Mouse (Mus musculus): ENCODE data around the gene Fgg. TPM values are rescaled to one million over a fixed set of nuclear protein-coding genes. Genes with fewer than 3 reads are reported as not detected.
A peak's percentile ranks its signal among the peaks of the same experiment; 100 is the strongest.

The Fgg gene
- polyA plus RNA-seq, 1 experiment from 2014 or later, result not detected

DNA sequence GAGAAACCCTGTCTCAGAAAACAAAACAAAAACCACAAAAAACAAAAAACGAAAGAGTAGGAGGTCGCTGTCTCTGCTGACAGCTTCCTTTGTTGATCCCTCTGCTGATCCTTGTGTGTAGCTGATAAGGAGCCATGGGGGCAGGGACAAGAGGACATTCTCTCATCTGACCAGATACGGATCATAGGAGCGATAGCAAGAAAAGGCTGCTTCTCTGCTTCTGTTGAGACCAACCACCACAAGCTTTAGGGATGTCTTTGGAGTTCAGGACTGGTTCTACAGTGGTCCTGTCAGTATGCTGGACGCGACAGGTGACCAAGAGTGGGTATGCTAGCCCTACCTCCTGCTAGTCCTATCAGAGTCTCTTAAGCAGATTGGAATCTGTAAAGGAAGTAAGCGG is 45.6 kb downstream of the Fgg start:
- Histone ChIP-seq H3K27ac (replicated peaks; ENCODE audit: low read depth, low read length) (no peak overlapping the region), H3K4me3 (replicated peaks; ENCODE audit: low read depth, low read length) (no peak overlapping the region), H3K4me1 (ENCODE audit: control insufficient read depth, insufficient read depth, low read length) (peaks cover 6% of the 10 kb centered on the region), H3K36me3 (ENCODE audit: control insufficient read depth, insufficient read depth, low read length) (peaks cover 9% of the 10 kb centered on the region), H3K4me2 (ENCODE audit: low read length) (no peak overlapping the region), H3K27me3 (ENCODE audit: control insufficient read depth, insufficient read depth, low read length) (no peaks in the 10 kb centered on the region), H3K9me3 (ENCODE audit: control insufficient read depth, low read length) (no peaks in the 10 kb centered on the region), H3K9ac (replicated peaks; ENCODE audit: low read length) (no peak overlapping the region)
- no peak for ATAC-seq (ENCODE audit: low FRiP score, low TSS enrichment)
- WGBS, result 91% methylated on average over 7 of the region's 7 CpGs
- no peak for DNase-seq

DNA sequence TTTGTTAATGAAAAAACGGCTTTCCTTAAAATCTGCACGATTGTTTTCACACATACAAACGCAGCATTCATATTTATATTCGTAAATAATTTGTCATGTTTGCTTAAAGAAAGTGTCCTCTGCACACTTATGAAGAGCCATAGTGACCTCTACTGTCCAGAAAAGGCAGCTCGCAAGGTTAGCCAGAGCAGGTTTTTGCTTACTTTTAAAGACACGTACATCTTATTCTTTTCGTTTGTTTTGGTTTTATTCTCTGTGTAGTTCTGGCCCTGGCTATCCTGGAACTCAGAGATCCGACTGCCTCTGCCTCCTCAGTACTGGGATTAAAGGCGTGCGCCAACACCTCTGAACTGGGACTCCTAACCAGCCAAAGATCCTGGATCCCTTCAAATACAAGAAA is 46.2 kb downstream of the Fgg start:
- 35% methylated on average over 10 of the region's 10 CpGs for WGBS
- H3K27ac ChIP-seq (replicated peaks; ENCODE audit: low read depth, low read length), result no peak overlapping the region

DNA sequence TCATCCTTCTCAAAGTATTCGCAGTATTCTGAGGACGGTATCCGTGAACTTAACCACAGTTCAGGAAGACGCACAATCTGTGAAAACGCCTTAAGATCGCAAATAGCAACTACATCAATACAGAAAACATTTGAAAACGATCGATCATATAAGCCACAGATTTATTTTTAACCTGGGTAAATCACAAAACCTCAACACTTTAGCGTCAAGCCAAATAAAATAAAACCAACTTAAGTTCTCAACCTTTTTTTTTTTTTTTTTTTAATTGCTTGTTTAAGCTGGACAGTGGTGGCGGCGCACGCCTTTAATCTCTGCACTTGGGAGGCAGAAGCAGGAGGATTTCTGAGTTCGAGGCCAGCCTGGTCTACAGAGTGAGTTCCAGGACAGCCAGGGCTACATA is 47.2 kb downstream of the Fgg start:
- no peak for ATAC-seq (ENCODE audit: low FRiP score, low TSS enrichment)
- 40% methylated on average over 13 of the region's 13 CpGs for WGBS
- H3K27me3 ChIP-seq (ENCODE audit: control insufficient read depth, insufficient read depth, low read length), result no peaks in the 10 kb centered on the region
- peaks cover 6% of the 10 kb centered on the region for H3K4me1 ChIP-seq (ENCODE audit: control insufficient read depth, insufficient read depth, low read length)
- peak overlapping the region; percentile 85 for H3K4me3 ChIP-seq (replicated peaks; ENCODE audit: low read depth, low read length)
- peak overlapping the region; percentile 42 for H3K4me2 ChIP-seq (ENCODE audit: low read length)
- no peaks in the 10 kb centered on the region for H3K9me3 ChIP-seq (ENCODE audit: control insufficient read depth, low read length)
- peaks cover 25% of the 10 kb centered on the region for H3K36me3 ChIP-seq (ENCODE audit: control insufficient read depth, insufficient read depth, low read length)
- DNase-seq, result peak; percentile 21
- H3K27ac ChIP-seq (replicated peaks; ENCODE audit: low read depth, low read length), result no peak overlapping the region
- no peak overlapping the region for H3K9ac ChIP-seq (replicated peaks; ENCODE audit: low read length)

More for the DNA sequence above, 46.2 kb downstream of the Fgg start:
- Histone ChIP-seq H3K4me3 (replicated peaks; ENCODE audit: low read depth, low read length) (no peak overlapping the region), H3K36me3 (ENCODE audit: control insufficient read depth, insufficient read depth, low read length) (peaks cover 15% of the 10 kb centered on the region), H3K9ac (replicated peaks; ENCODE audit: low read length) (no peak overlapping the region), H3K4me2 (ENCODE audit: low read length) (no peak overlapping the region), H3K27me3 (ENCODE audit: control insufficient read depth, insufficient read depth, low read length) (no peaks in the 10 kb centered on the region), H3K9me3 (ENCODE audit: control insufficient read depth, low read length) (no peaks in the 10 kb centered on the region), H3K4me1 (ENCODE audit: control insufficient read depth, insufficient read depth, low read length) (peaks cover 6% of the 10 kb centered on the region)
- DNase-seq (peak; percentile 83), ATAC-seq (ENCODE audit: low FRiP score, low TSS enrichment) (no peak)

DNA sequence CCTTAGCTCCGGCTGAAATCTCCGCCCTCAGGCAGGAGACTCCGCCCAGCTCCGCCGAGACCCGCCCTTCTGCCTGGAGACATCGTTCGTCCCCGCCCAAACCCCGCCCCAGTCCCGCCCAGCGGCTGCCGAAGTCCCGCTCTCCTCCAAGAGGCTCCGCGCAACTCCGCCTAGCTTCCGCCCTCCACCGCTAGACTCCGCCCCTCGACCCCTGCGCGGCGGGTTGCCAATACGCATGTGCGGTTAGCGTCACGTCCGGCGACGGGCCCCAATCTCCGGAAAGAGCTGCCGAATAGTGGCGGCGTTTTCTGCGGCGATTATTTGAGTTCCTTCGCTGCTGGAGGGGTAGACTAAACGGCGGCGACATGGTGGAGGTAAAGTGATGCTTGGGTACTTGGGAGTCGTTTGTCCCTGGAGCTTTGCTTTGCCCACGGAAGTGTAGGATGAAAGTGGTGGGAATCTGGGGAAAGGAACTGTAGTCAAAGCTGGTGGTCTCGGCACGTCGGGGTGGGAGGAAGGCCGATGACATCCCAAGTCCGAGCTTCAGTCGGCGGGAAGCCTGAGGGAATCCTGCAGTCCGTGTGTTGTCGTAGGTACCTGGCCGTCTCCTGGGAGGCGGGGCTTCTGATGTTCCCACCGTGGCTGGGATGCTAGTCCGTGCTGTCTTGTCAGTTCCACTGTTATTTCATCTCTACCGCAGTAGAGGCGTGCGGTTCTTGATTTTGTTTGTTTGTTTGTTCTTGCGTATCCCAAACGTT is 47.9 kb downstream of the Fgg start, which contains the start of gene Plrg1:
Plrg1 (plus strand) TSS at position 242 of the 758 bp plus-strand sequence.
- H3K4me2 ChIP-seq (ENCODE audit: low read length), result peak within 1 kb of the TSS; percentile 89
- peaks cover 32% of the 10 kb centered on the region for H3K36me3 ChIP-seq (ENCODE audit: control insufficient read depth, insufficient read depth, low read length)
- H3K4me3 ChIP-seq (replicated peaks; ENCODE audit: low read depth, low read length), result peak within 1 kb of the TSS; percentile 85
- H3K27ac ChIP-seq (replicated peaks; ENCODE audit: low read depth, low read length), result peak within 1 kb of the TSS; percentile 71
- under 1% methylated on average over 61 of the region's 61 CpGs for WGBS
- H3K9me3 ChIP-seq (ENCODE audit: control insufficient read depth, low read length), result no peaks in the 10 kb centered on the region
- peaks cover 6% of the 10 kb centered on the region for H3K4me1 ChIP-seq (ENCODE audit: control insufficient read depth, insufficient read depth, low read length)
- DNase-seq (peak; percentile 99), ATAC-seq (ENCODE audit: low FRiP score, low TSS enrichment) (peak; percentile 99)
- H3K9ac ChIP-seq (replicated peaks; ENCODE audit: low read length), result peak within 1 kb of the TSS; percentile 74
- H3K27me3 ChIP-seq (ENCODE audit: control insufficient read depth, insufficient read depth, low read length), result no peaks in the 10 kb centered on the region

DNA sequence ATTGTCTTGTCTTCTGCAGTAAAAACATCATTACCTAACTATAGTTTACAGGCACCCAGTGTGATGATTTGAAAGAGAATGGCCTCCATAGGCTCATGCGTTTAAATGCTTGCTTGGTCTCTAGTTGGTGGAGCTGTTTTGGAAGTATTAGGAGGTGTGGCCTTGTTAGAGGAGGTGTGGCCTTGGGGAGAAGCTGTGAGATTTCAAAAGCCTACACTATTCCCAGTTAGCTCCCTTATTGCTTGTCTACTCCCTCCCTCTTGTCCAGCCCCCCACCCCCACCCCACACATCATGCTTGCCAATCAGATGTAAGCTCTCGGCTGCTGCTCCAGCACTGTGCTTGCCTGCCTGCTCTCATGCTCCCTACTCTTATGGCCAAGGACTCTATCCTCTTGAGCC is 49.5 kb downstream of the Fgg start:
- H3K9ac ChIP-seq (replicated peaks; ENCODE audit: low read length), result no peak overlapping the region

More for the DNA sequence above, 49.5 kb downstream of the Fgg start:
- WGBS, result 96% methylated on average over 2 of the region's 2 CpGs
- H3K4me2 ChIP-seq (ENCODE audit: low read length), result no peak overlapping the region
- no peak for ATAC-seq (ENCODE audit: low FRiP score, low TSS enrichment)
- H3K4me3 ChIP-seq (replicated peaks; ENCODE audit: low read depth, low read length), result no peak overlapping the region
- no peaks in the 10 kb centered on the region for H3K9me3 ChIP-seq (ENCODE audit: control insufficient read depth, low read length)
- peaks cover 48% of the 10 kb centered on the region for H3K36me3 ChIP-seq (ENCODE audit: control insufficient read depth, insufficient read depth, low read length)
- H3K4me1 ChIP-seq (ENCODE audit: control insufficient read depth, insufficient read depth, low read length), result peaks cover 6% of the 10 kb centered on the region
- no peaks in the 10 kb centered on the region for H3K27me3 ChIP-seq (ENCODE audit: control insufficient read depth, insufficient read depth, low read length)
- DNase-seq, result no peak
- no peak overlapping the region for H3K27ac ChIP-seq (replicated peaks; ENCODE audit: low read depth, low read length)

Other genes starting within 250 kb of the Fgg start
- gene Rbm46, start 131.2 kb upstream of the Fgg start, polyA plus RNA-seq (2014; fragmentation: Nextera tagmentation; extraction: Ambion mirVana), result 1.00 and 1.7 TPM in 2 replicates
- gene Lrat, start 103.8 kb upstream of the Fgg start, polyA plus RNA-seq (2014; fragmentation: Nextera tagmentation; extraction: Ambion mirVana), result 0.05 and 0.43 TPM in 2 replicates
- 0.09 TPM in 1 of 2 replicates, not detected in the other for gene Fga, start 18.4 kb downstream of the Fgg start, polyA plus RNA-seq (2014; fragmentation: Nextera tagmentation; extraction: Ambion mirVana)
- gene Fgb, start 42.1 kb downstream of the Fgg start, polyA plus RNA-seq (2014; fragmentation: Nextera tagmentation; extraction: Ambion mirVana), result not detected in 2 replicates
- 103 and 119 TPM in 2 replicates for gene Plrg1, start 47.8 kb downstream of the Fgg start, polyA plus RNA-seq (2014; fragmentation: Nextera tagmentation; extraction: Ambion mirVana)
- gene Dchs2, start 120.2 kb downstream of the Fgg start, polyA plus RNA-seq (2014; fragmentation: Nextera tagmentation; extraction: Ambion mirVana), result 1.2 and 1.8 TPM in 2 replicates